Mouse (Mus musculus): Measurements from ENCODE around the gene Tmem54.

DNA sequence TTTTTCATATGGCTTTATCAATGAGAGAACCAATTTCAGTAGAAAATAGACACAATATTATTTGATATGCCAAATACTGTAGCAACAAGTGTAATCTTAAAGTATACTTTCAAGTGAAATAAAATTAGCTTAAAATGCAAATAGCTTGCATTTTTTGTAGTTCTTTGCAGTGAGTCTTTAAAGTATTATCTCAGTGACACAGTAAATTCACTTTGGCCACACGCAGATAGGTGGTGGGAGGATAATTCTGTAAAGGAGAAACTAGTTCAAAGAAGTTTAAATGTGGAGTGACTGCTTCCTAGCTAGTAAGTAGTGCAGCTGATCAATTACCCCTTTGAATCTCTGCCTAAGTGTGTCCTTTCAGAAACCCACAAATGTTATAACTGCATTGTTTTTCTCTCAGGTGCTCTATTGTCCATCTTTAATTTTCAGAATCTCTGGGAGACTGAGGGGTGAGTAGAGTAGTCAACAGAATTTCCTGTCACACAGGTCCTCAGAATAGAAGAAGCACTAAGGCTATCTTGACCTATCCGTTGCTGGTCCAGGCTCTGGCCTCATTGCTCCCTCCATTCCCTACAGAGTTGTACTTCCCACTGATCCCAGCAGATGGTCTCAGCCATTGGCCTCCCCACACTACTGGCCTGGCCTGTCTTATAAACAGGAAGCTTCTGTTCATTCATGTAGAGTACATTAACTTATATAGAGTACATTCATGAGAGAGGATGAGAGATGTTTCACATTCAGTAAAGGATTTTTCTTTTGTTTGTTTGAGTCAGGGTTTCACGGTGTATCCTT lies 42.9 kb upstream of the Tmem54 start:
- TF ChIP-seq POLR2A (IDR thresholded peaks at IDR 0.05; ENCODE audit: extremely low read depth, insufficient read depth, low read length) (no peak), CTCF (IDR thresholded peaks at IDR 0.05; ENCODE audit: low read depth, low read length) (no peak)

Measured in liver, adult 2 months (tissue).